Mouse (Mus musculus) 3T3-L1 (cell line): Measurements from ENCODE around the gene Fam209.

Source experiments
- DNase-seq: peaks from one replicate; pipeline ENCODE4 v3.0.0-alpha.2; 2015; ENCODE audit warnings: low read depth, low spot score

Gene Fam209

DNA sequence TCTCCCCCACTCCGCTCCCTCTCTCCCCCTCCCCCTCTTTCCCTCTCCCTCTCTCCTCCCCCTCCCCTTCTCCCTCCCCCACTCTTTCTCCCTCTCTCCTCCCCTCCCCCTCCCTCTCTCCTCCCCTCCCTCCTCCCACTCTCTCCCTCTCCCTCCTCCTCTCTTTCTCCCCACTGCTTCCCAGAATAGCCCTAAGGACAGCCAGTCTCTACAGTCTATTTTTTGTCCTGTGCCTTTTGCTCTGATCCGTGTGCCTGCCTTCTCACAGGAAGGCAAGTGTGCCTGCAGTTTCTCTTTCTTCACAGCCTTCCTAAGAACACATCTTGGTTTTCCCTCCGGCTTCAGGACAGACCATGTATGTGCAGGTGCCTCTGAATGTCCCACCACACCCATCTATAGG, 5.0 kb downstream of the Fam209 start:
- DNase-seq: no peak

DNA sequence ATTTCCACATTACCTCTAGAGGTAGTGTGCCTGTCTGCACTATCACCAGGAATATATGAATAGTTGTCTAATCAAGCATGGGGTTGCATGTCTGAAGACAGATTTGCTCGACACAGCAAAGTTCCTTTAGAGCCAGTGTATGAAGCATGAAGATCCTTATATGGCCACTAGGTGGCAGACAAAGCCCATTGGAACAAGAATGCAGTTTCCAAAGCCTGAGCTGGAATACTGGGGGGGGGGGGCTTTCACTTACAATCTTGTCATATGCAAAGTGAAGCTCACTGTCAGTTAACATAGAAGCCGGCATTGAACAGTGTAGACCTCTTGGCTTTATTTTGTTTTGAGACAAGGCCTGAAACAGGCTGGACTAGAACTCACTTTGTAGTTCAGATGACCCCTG, 5.5 kb downstream of the Fam209 start:
- DNase-seq: peak; percentile 82

- DNase-seq: no peak
These were observed 8.0 kb downstream of the Fam209 start for GRCm38 (mm10) chr2:172480296-172480695.

DNA sequence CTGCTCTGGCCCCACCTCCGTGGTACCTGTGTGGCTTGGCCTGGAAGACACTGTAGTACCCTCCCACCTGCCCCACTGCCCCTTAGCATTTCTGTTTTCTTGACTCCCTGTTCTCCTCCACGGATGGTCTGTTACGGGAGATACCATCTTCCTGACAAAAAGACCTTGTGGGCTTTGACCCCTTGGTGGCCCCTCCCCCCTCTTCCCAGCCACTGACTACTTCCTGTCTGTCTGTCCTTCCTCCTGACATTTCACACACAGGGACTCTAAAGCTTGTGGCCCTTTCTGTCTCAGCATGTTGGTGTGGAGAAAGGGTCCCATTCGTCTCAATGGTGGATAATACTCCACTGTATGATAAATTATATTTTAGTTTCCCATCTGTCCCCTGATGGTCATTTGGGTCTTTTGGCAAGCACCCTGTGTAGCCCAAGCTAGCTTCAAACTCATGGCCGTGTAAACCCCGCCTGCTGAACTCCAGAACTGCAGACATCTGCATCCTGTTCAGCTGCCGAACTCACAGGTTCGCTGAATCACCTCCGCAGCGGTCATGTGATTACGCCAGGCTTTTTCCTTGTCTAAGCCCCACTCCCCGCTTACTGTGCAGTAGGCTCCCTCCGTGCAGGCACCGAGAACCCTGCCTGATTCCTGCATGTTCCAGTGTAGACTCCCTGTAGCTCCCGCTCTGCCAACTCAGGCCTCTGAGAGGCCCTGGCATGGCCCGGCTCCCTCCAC, 9.5 kb downstream of the Fam209 start:
- DNase-seq: no peak

- DNase-seq: no peak
These were observed 11.6 kb downstream of the Fam209 start for GRCm38 (mm10) chr2:172483766-172484413.

DNA sequence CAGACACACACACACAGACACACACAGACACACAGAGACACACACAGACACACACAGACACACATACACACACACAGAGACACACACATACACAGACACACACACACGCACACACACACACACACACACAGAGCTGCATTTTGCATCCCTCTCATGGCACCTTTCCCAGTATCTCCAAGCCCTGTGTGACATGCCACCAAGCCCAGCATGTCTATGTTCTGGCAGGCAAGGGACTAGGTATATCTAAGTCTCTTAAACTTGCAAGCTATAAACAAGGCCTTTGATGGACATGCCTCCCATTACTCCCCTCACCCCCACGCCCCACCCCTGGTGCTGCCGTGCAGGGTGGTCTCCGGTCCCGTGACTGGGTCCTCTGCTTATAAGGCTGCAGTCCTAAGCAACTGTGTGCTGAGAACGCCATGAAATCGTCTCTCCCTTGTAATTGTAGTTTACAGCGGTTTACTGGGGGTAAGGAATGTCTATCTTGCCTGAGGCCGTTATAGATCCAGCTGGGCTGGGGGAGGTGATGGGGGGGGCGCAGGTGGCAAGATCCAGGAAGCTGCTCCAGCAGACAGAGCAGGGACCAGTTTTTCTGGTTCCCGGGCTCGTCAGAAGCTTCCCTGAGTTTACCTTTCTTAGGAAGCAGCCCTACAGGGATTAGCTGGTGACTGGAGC, 12.5 kb downstream of the Fam209 start:
- DNase-seq: no peak

- no peak for DNase-seq
These were observed 24.5 kb downstream of the Fam209 start for GRCm38 (mm10) chr2:172496736-172497345.

DNA sequence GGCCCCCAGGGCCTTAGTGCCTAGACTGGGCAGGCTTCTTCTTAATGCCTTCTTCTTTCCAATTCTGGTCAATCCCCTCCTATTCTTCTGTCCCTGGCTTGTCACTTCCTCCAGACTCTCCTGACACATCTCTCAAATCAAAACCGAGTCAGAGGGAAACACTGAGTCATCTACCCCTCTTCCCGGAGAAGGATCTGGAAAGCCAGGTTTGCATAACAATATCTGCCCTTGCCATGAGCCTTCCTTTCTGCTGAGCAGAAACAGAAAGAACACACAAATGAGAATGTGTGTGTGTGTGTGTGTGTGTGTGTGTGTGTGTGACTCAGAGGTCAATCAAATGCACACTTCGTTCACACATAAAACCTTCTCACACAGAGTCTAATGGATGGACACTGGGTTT, 26.5 kb downstream of the Fam209 start:
- DNase-seq: peak; percentile 67

DNA sequence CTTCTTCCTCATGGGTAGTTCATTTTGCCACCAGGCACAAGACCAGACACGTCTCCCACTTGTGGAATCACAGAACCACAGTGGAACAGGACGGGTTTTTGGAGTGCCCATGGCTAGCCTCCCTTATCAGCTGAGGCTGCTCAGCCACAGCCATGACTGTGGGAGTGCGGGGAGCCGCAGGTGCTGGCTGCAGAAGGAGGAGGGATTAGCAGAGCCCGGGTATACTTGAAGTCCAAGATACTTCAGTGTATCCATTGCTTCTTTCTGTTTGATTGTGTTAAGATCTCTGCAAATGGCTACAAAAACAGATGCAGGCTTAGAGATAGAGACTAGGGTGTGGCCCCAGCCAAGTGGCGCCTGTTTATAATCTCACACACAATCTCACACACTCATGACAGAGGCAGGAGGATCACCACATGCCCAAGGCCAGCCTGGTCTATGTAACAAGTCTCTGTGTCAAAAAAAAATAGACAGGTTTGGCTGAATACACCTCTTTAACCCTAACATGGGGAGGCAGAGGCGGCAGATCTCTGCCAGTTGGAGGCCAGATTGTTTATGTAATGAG, 28.5 kb downstream of the Fam209 start:
- no peak for DNase-seq

GRCm38 (mm10) chr2:172501341-172501740, 29.0 kb downstream of the Fam209 start:
- DNase-seq: peak; percentile 42

DNA sequence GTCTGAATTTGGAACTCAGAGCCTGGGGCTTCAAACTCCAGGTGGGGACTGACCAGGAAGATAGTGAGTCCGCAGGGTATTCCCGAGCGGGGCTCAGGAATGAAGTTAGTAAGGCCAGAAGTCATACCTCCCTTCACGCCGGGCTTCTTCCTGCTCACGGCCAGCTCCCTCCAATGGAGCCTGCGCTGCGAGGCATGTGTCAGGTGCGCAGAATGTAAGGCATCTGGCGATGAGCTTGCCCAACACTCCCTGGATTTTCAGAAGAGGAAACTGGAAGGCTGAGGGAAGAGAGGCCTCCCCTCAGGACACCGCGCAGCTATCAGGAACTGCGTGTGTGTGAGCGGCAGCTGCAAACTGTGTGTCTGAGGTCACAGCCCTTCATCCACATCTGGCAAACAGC, 29.8 kb downstream of the Fam209 start:
- no peak for DNase-seq

GRCm38 (mm10) chr2:172506121-172506520, 33.8 kb downstream of the Fam209 start:
- no peak for DNase-seq

DNA sequence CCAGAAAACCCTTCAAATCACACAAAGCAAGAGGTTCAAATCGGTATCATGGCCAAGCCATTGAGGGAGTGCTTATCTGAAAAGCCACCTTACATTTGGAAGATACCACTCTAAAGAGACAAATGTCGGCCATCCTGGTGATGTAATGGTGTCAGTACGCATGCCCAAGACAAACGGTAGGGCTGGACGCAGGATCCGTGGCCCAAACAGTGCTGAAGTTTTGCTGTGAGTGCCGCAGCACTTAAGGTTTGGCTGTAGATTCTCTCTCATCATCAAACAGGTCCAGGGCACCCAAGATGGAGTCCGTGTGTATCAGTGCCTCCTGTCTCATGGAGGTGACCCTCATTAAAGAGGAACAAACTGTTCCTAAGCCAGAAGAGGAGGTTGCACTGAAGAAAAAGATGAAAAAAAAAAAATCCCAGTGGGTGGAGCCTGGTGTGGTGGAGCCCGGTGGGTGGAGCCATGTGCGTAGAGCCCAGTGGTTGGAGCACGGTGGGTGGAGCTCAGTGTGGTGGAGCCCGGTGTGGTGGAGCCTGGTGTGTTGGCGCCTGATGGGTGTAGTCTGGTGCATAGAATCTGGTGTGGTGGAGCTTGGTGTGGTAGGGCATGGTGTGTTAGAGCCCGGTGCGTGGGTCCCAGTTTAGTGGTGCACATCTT, 37.9 kb downstream of the Fam209 start:
- no peak for DNase-seq

DNA sequence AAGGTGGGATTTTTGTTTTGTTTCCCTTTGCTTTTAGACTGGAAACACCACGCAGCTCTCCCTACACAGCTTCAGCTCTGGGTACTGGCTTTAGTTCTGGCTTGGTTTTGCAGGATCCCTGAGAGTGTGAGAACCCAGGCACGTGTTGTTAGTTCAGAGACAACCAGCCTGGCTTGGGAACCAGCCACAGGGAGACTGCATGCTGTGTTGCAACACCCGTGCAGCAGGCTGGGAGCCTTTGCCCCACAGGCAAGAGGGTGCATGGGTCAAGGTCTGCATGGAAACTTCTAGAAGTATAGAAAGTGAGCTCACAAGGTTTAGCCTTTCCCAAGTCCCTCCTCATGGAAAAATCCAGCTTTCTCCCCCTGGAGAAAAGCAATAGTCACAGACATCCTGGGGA, 38.6 kb downstream of the Fam209 start:
- DNase-seq: no peak

DNA sequence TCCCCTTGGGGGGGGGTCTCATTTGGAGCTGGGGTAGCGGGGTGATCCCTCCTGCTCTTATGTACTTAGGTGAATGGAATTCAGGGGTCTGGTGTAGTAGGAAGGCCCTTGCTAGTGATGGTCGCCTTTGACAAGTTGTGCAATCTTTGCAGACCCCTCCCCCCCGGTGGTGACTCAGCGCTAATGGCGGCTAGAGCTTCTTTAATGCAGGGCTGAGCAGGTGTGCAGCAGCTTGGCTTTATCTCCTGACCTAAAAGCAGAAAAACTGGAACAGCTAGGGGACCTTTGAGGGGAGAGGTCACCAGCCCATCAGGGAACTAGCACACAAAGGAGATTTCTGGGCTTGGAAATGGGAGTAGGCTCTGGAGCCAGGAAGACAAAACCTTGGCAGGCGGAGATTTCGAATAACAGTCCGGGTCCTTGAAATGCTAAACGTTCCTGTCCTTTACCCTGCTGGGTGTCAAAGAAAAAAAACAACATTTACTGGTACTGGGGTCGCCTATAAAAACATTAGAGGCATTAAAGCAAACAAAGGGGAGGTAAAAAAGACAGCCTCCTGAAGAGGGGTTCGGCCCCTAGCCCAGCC, 44.2 kb downstream of the Fam209 start:
- no peak for DNase-seq

- no peak for DNase-seq
These were observed 48.5 kb downstream of the Fam209 start for GRCm38 (mm10) chr2:172520616-172521371.

DNA sequence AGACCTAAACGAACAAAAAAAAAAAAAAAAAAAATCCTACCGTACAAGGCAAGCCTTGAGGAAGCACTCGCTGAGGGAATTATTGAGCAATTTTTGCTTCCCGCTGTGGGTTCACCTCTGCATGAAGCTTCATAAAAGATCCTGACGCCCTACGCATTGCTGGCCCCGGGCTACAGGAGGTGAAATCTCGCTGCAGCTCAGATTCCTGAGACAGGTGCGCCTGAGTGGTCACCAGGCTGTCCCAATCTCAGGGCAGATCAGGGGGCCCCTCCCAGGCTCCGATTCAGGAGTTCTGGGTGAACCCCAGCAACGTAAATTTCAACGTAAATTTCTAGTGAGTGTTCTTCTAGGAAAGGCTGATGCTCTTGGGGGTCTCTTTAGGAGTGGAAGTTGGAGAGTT, 50.2 kb downstream of the Fam209 start:
- DNase-seq: no peak
